Mouse (Mus musculus) thymus, adult 2 months (tissue): ENCODE results near the gene Usp20.

Experiments
- CTCF ChIP-seq: fragments of 200-500 bp; IDR thresholded peaks from 2 replicates; pipeline ENCODE4 v1.5.1; 2012; ENCODE audit warnings: mild to moderate bottlenecking, control low read depth, low read length, moderate library complexity, borderline replicate concordance; ENCODE audit not compliant: control insufficient read depth, poor library complexity, insufficient read depth; ENCODE audit errors: extremely low read depth
- POLR2A ChIP-seq: fragments of 200-500 bp; IDR thresholded peaks from 2 replicates; pipeline ENCODE4 v1.6.1; 2012; ENCODE audit warnings: mild to moderate bottlenecking, low read length, control low read depth, moderate library complexity; ENCODE audit not compliant: control insufficient read depth, poor library complexity, insufficient read depth; ENCODE audit errors: extremely low read depth

- TF ChIP-seq CTCF (no peak), POLR2A (no peak)
Observed at GRCm38 (mm10) chr2:30957511-30957910, 24.6 kb upstream of the Usp20 start.
